Mouse (Mus musculus) gastrocnemius, postnatal 36 days (tissue): Measurements from ENCODE around the gene F2rl2. TPM values are rescaled to one million over a fixed set of nuclear protein-coding genes. Genes with fewer than 3 reads are reported as not detected.

Experiments
- total RNA-seq, 2 experiments: library from RNA; stranded (reverse); gene quantifications; 2 replicates each; pipeline ENCODE4 v1.2.3; 2021

Gene F2rl2
- total RNA-seq, 2 experiments from 2014 or later: not detected

Other genes starting within 250 kb of the F2rl2 start
- gene S100z, start 218.1 kb upstream of the F2rl2 start, total RNA-seq: 1 to 10 TPM; 1.0 to 3.4 TPM
- gene F2rl1, start 171.6 kb upstream of the F2rl2 start, total RNA-seq: under 1 TPM; 0.20 to 0.91 TPM
- gene F2r, start 78.4 kb upstream of the F2rl2 start, total RNA-seq: 1 to 10 TPM; 6.2 to 7.4 TPM
- 1 to 10 TPM; 1.3 to 1.6 TPM for gene Iqgap2, start 195.1 kb downstream of the F2rl2 start, total RNA-seq